Mouse (Mus musculus) midbrain, postnatal 0 days (tissue): Measurements from ENCODE around the gene Hif3a. TPM values are rescaled to one million over a fixed set of nuclear protein-coding genes. Genes with fewer than 3 reads are reported as not detected.

Experiments
- ATAC-seq: fragments of 200-750 bp; cut with Nextera tagmentation; 2 replicates; pipeline ENCODE4 v1.8.0; 2017; ENCODE audit warnings: moderate number of reproducible peaks, mild to moderate bottlenecking, moderate TSS enrichment, moderate library complexity; ENCODE audit not compliant: low FRiP score
- DNase-seq: peaks from one replicate; pipeline ENCODE4 v3.0.0-alpha.2; 2015; ENCODE audit warnings: low spot score
- H3K27ac ChIP-seq: fragments of 300-500 bp; sonication (generic); 2 replicates; pipeline ENCODE4 v1.5.1; 2014; ENCODE audit warnings: low read depth, mild to moderate bottlenecking, low read length, mixed read lengths
- H3K27me3 ChIP-seq: fragments of 300-500 bp; sonication (generic); 2 replicates; pipeline ENCODE4 v1.6.1; 2014; ENCODE audit warnings: low read length, control low read depth, mixed read lengths; ENCODE audit not compliant: insufficient read depth
- H3K36me3 ChIP-seq: fragments of 300-500 bp; sonication (generic); 2 replicates; pipeline ENCODE4 v1.6.1; 2014; ENCODE audit warnings: low read length, control low read depth, mixed read lengths; ENCODE audit not compliant: insufficient read depth
- H3K4me1 ChIP-seq: fragments of 300-500 bp; sonication (generic); 2 replicates; pipeline ENCODE4 v1.6.1; 2014; ENCODE audit warnings: mild to moderate bottlenecking, control low read depth, antibody characterized with exemption, low read length, mixed read lengths; ENCODE audit not compliant: insufficient read depth
- H3K4me2 ChIP-seq: fragments of 300-500 bp; sonication (generic); 2 replicates; pipeline ENCODE4 v1.6.1; 2014; ENCODE audit warnings: low read depth, mild to moderate bottlenecking, low read length, mixed read lengths; ENCODE audit not compliant: poor library complexity, severe bottlenecking
- H3K4me3 ChIP-seq: fragments of 300-500 bp; sonication (generic); 2 replicates; pipeline ENCODE4 v1.5.1; 2014; ENCODE audit warnings: low read depth, mild to moderate bottlenecking, low read length, moderate library complexity
- H3K9ac ChIP-seq: fragments of 300-500 bp; sonication (generic); replicated peaks from 2 replicates; pipeline ENCODE4 v1.6.1; 2014; ENCODE audit warnings: mild to moderate bottlenecking, low read length, moderate library complexity, mixed read lengths; ENCODE audit not compliant: poor library complexity, severe bottlenecking
- H3K9me3 ChIP-seq: fragments of 300-500 bp; sonication (generic); 2 replicates; pipeline ENCODE4 v1.6.1; 2016; ENCODE audit warnings: low read length, control low read depth
- CTCF ChIP-seq: IDR thresholded peaks from 2 replicates; pipeline ENCODE4 v1.5.1; 2016; ENCODE audit warnings: antibody characterized with exemption, mild to moderate bottlenecking
- WGBS: fragments of 180-500 bp; shearing (Covaris S2); extraction: QIAGEN DNeasy Blood & Tissue Kit; methylation state at CpG from one replicate; pipeline ENCODE4 v1.1.7; 2014; 5-methylcytosine and 5-hydroxymethylcytosine counted together
- polyA plus RNA-seq: library from polyadenylated mRNA; unstranded; fragments of >200 nt; fragmentation: Nextera tagmentation; extraction: Ambion mirVana; gene quantifications from 2 replicates; pipeline ENCODE4 v1.2.1, GENCODE M21; 2015
- total RNA-seq: library from RNA; depleted of rRNA; stranded (reverse); fragments of >200 nt; gene quantifications from 2 replicates; pipeline ENCODE4 v1.2.3, GENCODE M21; 2014

The Hif3a gene
- total and polyA plus RNA-seq, 2 experiments from 2014 or later = 2.7 to 13.6 TPM

DNA sequence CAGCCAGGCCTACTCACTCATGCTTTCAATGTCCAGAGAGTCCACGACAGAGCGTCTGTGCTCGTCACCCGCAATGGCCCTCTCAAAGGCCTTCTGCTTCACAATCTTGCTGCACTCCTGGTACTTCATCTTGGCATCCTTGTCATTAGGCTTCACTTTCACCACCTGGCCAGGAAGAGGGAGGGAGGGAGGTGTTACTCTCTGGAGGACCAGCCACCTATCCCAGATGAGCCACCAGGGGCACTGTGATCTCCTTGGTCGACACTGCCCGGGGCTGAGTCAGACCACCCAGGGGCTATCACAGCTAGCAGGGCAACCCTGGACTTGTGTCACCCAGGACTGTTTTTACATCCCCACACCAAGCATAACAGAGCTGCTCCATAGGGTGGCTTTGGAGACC lies 46.8 kb downstream of the Hif3a start:
- H3K4me1 ChIP-seq = no peaks in the 10 kb centered on the region
- ATAC-seq (no peak), DNase-seq (no peak)
- no peak overlapping the region for H3K4me2 ChIP-seq
- no peak overlapping the region for H3K27ac ChIP-seq
- peaks cover 67% of the 10 kb centered on the region for H3K36me3 ChIP-seq
- H3K27me3 ChIP-seq = no peaks in the 10 kb centered on the region
- 80% methylated on average over 6 of the region's 6 CpGs for WGBS
- H3K9me3 ChIP-seq = no peaks in the 10 kb centered on the region
- H3K4me3 ChIP-seq = no peak overlapping the region
- peak; percentile 38; the same call in 1 of the 2 replicates for TF ChIP-seq CTCF
- H3K9ac ChIP-seq = no peak overlapping the region

DNA sequence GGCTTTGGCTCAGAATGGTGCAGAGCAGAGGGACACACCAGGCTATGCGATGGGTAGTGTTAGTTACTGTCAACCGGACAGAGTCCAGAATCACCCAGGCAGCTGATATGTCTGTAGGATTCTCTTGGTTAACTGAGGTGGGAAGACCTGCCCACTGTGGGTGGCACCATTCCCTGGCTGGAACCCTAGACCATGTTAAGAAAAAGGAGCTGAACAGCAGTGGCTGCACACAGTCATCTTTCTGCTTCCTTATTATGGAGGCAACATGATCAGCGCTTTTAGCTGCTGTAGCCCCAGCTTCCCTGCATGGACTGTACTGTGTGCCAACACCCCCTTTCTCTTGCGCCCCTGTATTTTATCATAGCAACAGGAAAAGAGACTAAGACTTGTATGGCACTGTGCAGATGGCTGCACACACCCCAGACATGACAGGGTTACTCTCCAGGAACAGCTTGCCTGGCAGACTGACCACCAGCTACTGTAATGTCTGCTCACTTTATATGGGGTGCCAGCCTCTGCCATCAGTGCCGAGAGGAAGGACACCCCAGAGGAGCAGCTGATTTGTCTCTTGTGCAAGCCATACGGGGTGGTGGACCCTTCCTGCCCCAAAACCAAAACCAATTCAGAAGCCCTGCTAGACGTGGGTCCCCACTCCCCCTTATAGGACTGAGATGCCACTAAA lies 50.2 kb downstream of the Hif3a start:
- no peak for TF ChIP-seq CTCF
- DNase-seq = no peak
- Histone ChIP-seq H3K36me3 (peaks cover 74% of the 10 kb centered on the region), H3K4me2 (no peak overlapping the region), H3K27ac (no peak overlapping the region), H3K9me3 (no peaks in the 10 kb centered on the region), H3K4me3 (no peak overlapping the region), H3K4me1 (no peaks in the 10 kb centered on the region), H3K9ac (no peak overlapping the region), H3K27me3 (no peaks in the 10 kb centered on the region)
- WGBS = 94% methylated on average over 7 of the region's 7 CpGs
- no peak for ATAC-seq

DNA sequence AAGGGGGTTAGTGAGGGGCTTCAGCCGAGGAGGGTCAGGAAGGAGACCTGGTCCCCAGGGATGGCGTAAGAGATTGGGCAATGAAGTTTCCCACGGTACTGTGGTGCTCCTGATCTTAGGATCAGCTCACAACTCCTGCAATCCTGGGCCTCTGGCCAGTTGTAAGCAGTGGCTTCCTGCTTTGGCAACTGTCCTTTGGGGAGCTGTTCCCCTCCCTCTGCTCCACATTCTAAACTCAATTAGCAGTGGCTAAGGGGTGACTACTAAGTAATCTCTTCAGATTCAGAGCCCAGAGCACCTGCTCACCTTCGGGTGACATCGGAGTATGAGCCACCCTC lies 52.2 kb downstream of the Hif3a start:
- H3K4me3 ChIP-seq = no peak overlapping the region
- no peak overlapping the region for H3K4me2 ChIP-seq
- peaks cover 83% of the 10 kb centered on the region for H3K36me3 ChIP-seq
- no peak overlapping the region for H3K9ac ChIP-seq
- no peaks in the 10 kb centered on the region for H3K9me3 ChIP-seq
- H3K27ac ChIP-seq = no peak overlapping the region
- DNase-seq = no peak
- H3K4me1 ChIP-seq = no peaks in the 10 kb centered on the region
- ATAC-seq = no peak
- TF ChIP-seq CTCF = no peak
- 89% methylated on average over 5 of the region's 5 CpGs for WGBS
- H3K27me3 ChIP-seq = no peaks in the 10 kb centered on the region

DNA sequence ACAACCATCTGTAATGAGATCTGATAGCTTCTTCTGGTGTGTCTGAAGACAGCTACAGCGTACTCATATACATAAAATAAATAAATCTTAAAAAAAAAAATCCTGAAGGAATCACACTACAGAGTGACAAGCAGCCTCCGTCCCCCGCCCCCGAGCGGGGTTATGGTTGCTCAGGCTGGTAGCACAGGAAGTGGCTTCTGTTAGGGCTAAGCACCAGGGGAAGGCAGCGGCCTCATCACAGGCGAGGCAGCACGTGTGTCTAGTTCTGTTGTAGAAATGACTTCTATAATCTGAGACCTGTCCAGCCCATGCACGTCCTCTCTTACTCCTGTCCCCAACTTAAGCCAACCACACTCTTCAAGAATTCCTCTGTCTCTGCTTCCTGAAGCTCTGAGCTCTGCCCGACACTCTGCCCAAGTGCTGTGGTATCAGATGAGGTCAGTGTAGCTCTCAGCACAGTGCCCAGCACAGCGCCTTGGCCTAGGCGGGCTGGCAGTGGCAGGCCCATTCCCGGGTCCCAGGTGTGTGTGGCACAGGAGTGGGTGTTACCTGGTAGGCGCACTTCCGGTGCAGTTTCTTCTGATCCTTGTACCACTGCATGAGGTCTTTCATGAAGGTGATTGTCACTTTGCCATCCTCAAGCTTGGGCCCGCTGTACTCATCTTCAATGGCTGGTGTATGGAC lies 52.8 kb downstream of the Hif3a start:
- peaks cover 85% of the 10 kb centered on the region for H3K36me3 ChIP-seq
- H3K9ac ChIP-seq = no peak overlapping the region
- H3K27ac ChIP-seq = no peak overlapping the region
- no peaks in the 10 kb centered on the region for H3K27me3 ChIP-seq
- 94% methylated on average over 16 of the region's 16 CpGs for WGBS
- no peak for ATAC-seq
- no peak overlapping the region for H3K4me2 ChIP-seq
- no peaks in the 10 kb centered on the region for H3K4me1 ChIP-seq
- TF ChIP-seq CTCF = no peak
- no peaks in the 10 kb centered on the region for H3K9me3 ChIP-seq
- DNase-seq = no peak
- H3K4me3 ChIP-seq = no peak overlapping the region

DNA sequence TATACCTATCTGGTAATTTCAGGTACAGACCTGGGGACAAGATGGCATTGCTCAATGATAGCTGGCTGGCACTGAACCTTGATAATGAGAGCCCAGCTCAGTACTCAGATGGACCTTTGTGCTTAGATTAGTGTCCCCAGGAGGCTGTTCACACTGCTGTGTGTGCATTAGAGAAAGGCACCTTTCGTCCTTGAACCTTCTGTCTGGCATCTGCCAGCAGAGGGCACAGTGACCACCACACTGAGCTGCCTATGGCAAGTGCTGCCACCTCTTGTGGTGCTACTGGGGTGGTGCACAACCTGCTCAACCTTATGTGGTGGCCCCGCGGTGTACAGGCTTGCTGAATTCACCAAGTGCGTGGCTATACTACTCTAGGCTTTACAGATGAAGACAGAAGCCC lies 54.9 kb downstream of the Hif3a start:
- Histone ChIP-seq H3K4me3 (no peak overlapping the region), H3K4me1 (no peaks in the 10 kb centered on the region), H3K9ac (no peak overlapping the region), H3K36me3 (peaks cover 68% of the 10 kb centered on the region), H3K27me3 (no peaks in the 10 kb centered on the region), H3K4me2 (no peak overlapping the region), H3K27ac (no peak overlapping the region), H3K9me3 (no peaks in the 10 kb centered on the region)
- TF ChIP-seq CTCF = peak; percentile 82
- WGBS = 87% methylated on average over 4 of the region's 4 CpGs
- ATAC-seq (peak; percentile 36; the same call in 1 of the 2 replicates), DNase-seq (peak; percentile 66)

DNA sequence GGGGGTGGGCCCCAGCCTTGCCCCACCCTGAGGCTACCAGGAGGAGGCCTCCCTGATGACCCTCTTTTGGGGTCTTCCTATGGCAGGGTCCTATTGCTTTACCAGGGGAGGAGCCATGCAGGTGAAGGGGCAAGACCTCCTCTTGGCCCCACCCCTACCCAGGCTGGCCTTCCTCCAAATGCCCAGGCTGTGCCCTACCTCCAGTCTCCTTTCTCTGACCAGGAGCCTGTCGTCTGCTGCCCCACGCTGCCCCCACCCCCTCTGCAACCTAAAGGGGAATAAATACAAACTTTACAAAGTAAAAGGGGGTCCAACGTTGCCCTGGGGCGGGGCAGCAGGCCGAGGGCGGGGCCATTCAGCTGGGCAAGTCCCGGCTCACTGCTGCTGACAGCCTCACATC lies 57.5 kb downstream of the Hif3a start:
- no peaks in the 10 kb centered on the region for H3K9me3 ChIP-seq
- no peak overlapping the region for H3K4me2 ChIP-seq
- H3K4me3 ChIP-seq = no peak overlapping the region
- 91% methylated on average over 7 of the region's 7 CpGs for WGBS
- no peak for ATAC-seq
- no peak for TF ChIP-seq CTCF
- H3K9ac ChIP-seq = no peak overlapping the region
- H3K36me3 ChIP-seq = peaks cover 52% of the 10 kb centered on the region
- no peak overlapping the region for H3K27ac ChIP-seq
- H3K27me3 ChIP-seq = no peaks in the 10 kb centered on the region
- no peaks in the 10 kb centered on the region for H3K4me1 ChIP-seq
- DNase-seq = no peak
